Mouse (Mus musculus) regulatory T cell (primary cell): ENCODE measurements around the gene Dixdc1.

Experiments
- in situ Hi-C: fragments of 300-600 bp; cut with MboI, MseI; formaldehyde crosslinking; loops from one replicate; pipeline ENCODE4 v1.15.1; 2025; ENCODE audit warnings: high pct_unique_total_duplicates

The Dixdc1 gene

DNA sequence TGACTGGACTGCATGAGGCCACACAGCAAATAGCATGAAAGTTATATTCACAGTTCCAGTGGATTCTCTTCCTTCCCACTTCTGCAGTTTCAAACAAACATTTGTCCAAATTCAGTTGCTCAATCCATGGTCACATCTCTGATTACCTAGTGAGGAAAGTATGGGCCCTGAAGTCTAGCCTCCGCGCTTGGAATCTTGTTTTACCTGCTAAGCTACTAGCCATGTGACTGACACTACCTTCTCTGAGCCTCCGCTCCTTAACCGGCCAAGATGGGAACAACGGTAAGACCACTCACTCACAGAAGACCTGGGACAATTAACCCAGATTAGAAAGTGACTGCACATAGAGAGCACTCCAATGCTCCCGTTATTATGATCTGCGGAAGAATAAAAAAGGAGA, 6.5 kb upstream of the Dixdc1 start:
- in situ Hi-C loops: no loop called here

- in situ Hi-C loops: no loop called here
Measured at GRCm38 (mm10) chr9:50742744-50743143, 3.4 kb upstream of the Dixdc1 start.

DNA sequence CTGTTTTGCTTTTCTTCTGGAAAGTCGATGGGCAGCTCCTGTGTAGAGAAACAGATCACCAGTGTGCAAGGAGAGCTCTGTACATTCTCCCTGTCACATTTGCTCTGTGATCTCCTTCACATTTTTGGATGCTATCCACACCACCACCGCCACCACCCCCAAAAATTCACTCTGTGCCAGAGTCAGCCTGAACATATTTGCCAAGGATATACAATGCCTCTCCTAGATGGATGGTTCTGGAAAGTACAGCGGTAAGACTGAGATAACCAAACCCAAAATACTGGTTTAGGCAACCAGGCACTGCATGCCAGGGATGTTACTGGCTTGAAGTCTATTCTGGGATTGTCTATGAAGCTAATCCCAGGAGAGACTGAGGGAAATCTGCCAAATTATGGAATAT, 2.9 kb upstream of the Dixdc1 start:
- in situ Hi-C loops: no loop called here

- in situ Hi-C loops: no loop called here
Measured at GRCm38 (mm10) chr9:50740867-50741784, 1.8 kb upstream of the Dixdc1 start.

DNA sequence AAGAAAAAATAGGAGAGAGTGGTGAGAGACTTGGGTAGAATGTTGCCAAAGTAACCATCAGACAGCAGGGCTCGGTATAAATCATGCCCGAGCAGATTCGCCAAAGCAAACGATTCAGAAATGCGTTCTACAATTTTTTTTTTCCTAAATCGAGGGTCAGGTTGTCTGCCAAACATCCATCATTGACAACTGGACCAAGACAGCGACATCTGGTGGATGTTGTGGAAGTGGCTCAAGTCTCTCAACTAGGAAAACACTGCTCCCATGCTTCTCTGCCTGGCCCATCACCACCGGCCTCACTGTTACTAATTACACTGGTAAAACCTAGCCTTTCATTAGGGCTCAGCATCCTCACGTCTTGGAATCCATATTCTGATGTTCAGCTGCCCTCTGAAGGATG, 4.3 kb downstream of the Dixdc1 start:
- in situ Hi-C loops: loop anchor here (5.0 kb wide), 1 partner anchor 38 kb away; no protein-coding TSS in a partner anchor

DNA sequence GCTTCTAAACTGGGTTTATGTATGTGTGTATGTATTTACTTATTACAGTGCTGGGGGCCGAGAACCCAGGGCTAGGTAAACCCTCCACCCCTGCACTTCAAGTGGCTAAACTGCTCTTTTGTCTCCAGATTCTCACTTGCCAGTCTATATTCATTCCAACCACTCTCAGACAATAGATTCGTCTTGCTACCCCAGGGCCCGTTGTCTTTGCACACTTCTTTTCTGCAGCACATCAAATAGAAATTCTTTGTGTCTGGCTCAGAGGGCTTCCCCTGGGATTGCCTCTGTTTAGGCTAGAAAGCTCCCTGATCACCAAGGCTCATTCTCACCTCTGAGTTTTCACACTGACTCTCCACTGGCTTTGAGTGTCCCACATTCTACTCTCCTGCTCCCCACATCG, 6.8 kb downstream of the Dixdc1 start:
- in situ Hi-C loops: no loop called here

DNA sequence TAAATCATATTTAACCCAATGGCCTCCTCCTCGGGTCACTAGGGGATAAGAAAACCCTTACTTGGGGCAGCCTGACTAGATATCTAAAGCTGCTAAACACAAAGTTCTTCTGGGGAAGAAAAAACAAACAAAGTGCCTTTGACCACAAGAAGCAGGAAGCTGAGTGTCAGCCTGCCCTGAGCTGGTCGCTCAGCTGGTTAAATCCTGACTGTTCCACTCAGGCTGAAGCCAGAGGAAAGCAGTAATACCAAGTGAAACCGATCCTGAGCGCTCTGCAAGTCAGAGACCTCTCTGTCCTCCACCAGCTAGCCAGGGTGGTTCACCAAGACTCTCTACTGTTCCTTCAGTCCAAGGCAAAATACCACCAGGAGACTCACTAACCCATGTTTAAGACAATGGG, 9.7 kb downstream of the Dixdc1 start:
- in situ Hi-C loops: no loop called here

GRCm38 (mm10) chr9:50727925-50728651, 11.2 kb downstream of the Dixdc1 start:
- in situ Hi-C loops: no loop called here

GRCm38 (mm10) chr9:50727171-50727924, 12.0 kb downstream of the Dixdc1 start:
- in situ Hi-C loops: no loop called here

DNA sequence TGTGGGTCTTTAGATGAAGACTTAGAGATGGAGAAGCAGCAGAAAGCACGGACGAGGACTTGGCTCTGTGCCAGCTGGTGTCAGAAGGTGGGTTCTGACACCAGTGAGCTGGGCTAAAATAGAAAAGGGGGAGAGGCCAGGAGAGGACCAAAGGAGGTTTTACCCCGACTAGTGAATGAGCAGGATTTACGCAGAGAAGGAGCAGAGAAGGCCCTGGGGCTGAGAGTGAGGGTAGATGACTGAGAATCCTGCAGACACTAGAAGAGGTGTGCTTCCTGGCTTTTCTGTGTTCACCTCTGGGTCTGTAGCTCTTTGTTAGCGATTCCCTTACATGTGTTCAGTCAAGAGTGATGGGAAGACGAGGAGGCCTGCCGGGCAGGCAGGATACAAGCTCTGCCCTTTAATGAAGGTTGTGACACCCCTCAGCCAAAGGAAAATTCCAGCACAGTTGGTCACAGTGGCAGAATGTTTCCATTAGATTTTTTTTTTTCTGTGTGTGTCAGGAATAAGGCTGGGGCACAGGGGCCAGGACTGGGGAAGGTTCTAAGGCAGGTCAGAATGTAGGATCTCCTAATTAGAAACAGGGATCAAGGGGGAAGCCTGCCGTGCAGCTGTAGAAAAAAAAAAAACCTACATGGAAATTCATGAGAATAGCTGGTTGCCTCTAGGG, 13.3 kb downstream of the Dixdc1 start:
- in situ Hi-C loops: no loop called here

DNA sequence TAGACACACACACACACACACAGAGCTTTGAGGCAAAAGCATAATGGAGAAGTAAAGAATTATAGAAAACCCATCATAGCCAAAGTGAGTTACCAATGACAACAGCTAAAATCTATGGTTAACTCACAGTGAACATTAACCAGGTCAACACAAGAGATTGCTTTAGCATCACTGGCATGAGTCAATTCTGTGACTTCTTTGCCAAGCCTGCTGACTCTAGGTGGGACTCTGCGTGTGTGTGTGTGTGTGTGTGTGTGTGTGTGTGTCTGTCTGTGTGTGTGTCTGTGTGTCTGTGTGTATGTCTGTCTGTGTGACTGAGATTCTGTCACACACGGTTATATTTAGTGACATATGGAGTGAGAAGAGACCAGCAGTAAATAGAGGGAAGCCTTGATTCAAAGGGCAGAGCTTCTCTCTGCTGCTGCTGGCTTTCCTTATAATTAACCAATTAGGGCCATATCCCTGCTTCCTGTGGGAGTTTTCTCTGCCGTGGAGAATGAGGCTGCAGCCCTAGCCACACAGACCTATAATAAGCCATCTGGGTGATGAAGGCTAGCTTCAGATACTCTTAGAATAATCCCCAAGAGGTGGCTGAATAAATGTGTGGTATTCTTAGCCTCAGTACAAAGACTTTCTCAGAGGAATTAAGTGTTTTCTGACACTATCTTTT, 14.5 kb downstream of the Dixdc1 start:
- in situ Hi-C loops: no loop called here

DNA sequence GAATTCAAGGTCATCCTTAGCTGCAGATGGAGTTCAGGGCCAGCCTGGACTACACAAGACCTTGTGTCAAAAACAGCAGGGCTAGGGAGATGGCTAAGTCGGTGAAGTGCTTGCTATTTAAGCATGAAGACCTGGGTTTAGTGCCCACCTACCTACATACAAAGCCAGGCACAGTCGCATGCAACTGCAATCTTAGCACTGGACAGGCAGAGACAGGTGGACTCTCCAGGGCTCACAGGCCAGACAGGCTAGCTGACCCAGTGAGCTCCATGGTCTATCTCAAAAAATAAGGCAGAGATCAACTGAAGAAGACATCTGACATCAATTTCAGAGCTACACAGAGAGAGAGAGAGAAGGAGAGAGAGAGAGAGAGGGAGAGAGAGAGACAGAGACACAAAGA, 15.2 kb downstream of the Dixdc1 start:
- in situ Hi-C loops: no loop called here

GRCm38 (mm10) chr9:50723406-50723805, 15.9 kb downstream of the Dixdc1 start:
- in situ Hi-C loops: no loop called here

DNA sequence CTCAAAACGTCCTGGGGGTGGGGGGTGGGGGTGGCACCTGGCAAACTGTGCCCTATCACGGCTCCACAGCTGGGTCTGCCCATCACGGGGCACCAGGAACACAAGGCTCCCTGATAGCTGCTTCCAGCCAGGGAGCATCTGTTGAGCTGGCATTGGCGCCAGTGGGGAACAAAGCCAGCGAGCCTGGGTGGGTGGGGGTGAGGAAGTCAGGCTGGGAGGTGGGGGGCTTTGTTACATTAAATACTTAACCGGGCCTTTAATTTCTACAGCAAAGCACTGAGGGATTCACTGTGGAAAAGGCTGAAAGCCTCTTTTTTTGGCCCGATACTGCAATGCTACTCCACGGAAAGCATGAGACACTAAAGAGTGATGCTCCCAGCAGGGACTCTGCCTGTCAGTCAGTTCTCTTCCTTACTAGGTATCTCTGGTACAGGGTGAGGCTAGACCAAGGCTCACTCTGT, 16.8 kb downstream of the Dixdc1 start:
- in situ Hi-C loops: no loop called here

DNA sequence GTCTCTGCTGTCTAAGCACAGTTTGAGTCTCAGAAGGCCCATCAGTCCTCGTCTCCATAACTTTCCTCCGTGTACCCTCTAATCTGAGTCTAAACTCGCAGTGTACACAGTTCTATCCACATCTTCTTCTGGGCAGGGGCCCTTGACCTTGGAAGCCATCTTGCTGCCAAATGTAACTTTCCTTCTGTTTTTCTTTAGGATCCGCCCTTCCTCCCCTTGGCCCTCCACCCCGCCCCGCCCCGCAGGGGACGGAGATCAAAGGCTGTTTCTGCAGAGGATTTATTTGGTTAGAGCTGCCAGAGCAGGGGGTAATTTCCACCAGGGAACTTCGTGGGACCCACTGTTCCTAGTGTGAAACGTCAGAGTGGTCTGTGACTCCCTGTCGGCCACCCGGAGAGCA, 18.3 kb downstream of the Dixdc1 start:
- in situ Hi-C loops: no loop called here

DNA sequence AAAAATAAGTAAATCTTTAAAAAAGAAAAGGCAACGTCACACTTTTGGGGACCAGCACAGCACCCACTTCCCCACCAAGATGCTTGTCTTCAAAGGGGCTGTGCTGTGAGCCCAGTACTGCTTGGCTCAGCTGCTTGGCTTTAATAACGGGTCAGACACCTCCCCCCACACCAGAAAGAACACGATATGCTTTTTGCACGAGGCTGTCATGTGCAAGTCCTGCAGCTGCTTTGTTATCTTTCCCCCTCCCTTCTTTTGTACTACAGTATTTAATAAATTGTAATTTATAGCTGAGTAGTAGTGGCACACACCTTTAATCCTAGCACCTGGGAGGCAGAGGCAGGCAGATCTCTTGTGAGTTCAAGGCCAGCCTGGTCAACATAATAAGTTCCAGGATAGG, 20.4 kb downstream of the Dixdc1 start:
- in situ Hi-C loops: no loop called here

DNA sequence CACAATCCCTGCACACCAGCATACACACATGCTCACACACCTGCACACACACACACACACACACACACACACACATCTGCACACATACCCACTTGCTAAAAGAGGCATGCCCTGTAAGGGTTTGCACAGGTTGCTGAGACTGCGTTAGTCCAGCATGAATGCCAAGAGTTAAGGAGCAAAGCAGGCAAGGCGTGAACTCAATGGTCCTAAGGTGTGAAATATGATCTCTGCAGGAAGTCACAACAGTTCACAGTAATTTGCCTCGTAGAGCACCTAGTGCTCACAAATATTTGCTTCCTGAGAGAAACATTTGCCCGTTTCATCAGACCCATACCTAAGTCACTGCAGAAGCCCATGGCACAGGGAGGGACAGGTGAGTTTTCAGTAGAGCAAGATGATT, 25.1 kb downstream of the Dixdc1 start:
- in situ Hi-C loops: no loop called here

GRCm38 (mm10) chr9:50711337-50711736, 28.0 kb downstream of the Dixdc1 start:
- in situ Hi-C loops: no loop called here

GRCm38 (mm10) chr9:50709108-50709507, 30.2 kb downstream of the Dixdc1 start:
- in situ Hi-C loops: no loop called here

GRCm38 (mm10) chr9:50704907-50705306, 34.4 kb downstream of the Dixdc1 start:
- in situ Hi-C loops: no loop called here
